Mouse (Mus musculus) heart, embryonic 13.5 days (tissue): ENCODE data around the gene Acads. TPM values are rescaled to one million over a fixed set of nuclear protein-coding genes. Genes with fewer than 3 reads are reported as not detected.

Source experiments
- ATAC-seq: fragments of 200-750 bp; cut with Nextera tagmentation; 2 replicates; pipeline ENCODE4 v1.8.0; 2017; ENCODE audit warnings: moderate TSS enrichment; ENCODE audit not compliant: insufficient number of reproducible peaks, low FRiP score, low TSS enrichment; ENCODE audit errors: extremely low read depth
- H3K27ac ChIP-seq: fragments of 300-500 bp; sonication (generic); replicated peaks from 2 replicates; pipeline ENCODE4 v1.5.1; 2015; ENCODE audit warnings: moderate library complexity, mild to moderate bottlenecking, inconsistent platforms
- H3K27me3 ChIP-seq: fragments of 300-500 bp; sonication (generic); replicated peaks from 2 replicates; pipeline ENCODE4 v1.6.1; 2015; ENCODE audit warnings: mild to moderate bottlenecking, inconsistent platforms
- H3K36me3 ChIP-seq: fragments of 300-500 bp; sonication (generic); 2 replicates; pipeline ENCODE4 v1.6.1; 2015; ENCODE audit warnings: mild to moderate bottlenecking, inconsistent platforms
- H3K4me1 ChIP-seq: fragments of 300-500 bp; sonication (generic); 2 replicates; pipeline ENCODE4 v1.6.1; 2015; ENCODE audit warnings: inconsistent platforms
- H3K4me2 ChIP-seq: fragments of 300-500 bp; sonication (generic); 2 replicates; pipeline ENCODE4 v1.6.1; 2015; ENCODE audit warnings: inconsistent platforms, mild to moderate bottlenecking, moderate library complexity
- H3K4me3 ChIP-seq: fragments of 300-500 bp; sonication (generic); 2 replicates; pipeline ENCODE4 v1.5.1; 2015; ENCODE audit warnings: moderate library complexity, mild to moderate bottlenecking, inconsistent platforms
- H3K9ac ChIP-seq: fragments of 300-500 bp; sonication (generic); 2 replicates; pipeline ENCODE4 v1.6.1; 2015; ENCODE audit warnings: inconsistent platforms, mild to moderate bottlenecking, moderate library complexity
- H3K9me3 ChIP-seq: fragments of 300-500 bp; sonication (generic); 2 replicates; pipeline ENCODE4 v1.6.1; 2016; ENCODE audit warnings: inconsistent platforms
- WGBS: fragments of 180-500 bp; shearing (Covaris S2); methylation state at CpG from one replicate; pipeline ENCODE4 v1.1.7; 2015; ENCODE audit warnings: mixed read lengths; 5-methylcytosine and 5-hydroxymethylcytosine counted together
- polyA plus RNA-seq: library from polyadenylated mRNA; unstranded; fragments of >200 nt; fragmentation: Nextera tagmentation; extraction: Ambion mirVana; gene quantifications from 2 replicates; pipeline ENCODE4 v1.2.1, GENCODE M21; 2015

The Acads gene
- polyA plus RNA-seq, 1 experiment from 2014 or later, result 103 TPM

GRCm38 (mm10) chr5:115068671-115069421 is 50.3 kb downstream of the Acads start:
- peak overlapping the region; percentile 58 for H3K27ac ChIP-seq
- H3K9me3 ChIP-seq, result no peaks in the 10 kb centered on the region
- no peak for ATAC-seq
- H3K4me1 ChIP-seq, result peaks cover 87% of the 10 kb centered on the region
- 79% methylated on average over 11 of the region's 11 CpGs for WGBS
- H3K4me2 ChIP-seq, result peak overlapping the region; percentile 25; the same call in 1 of the 2 replicates
- no peak overlapping the region for H3K4me3 ChIP-seq
- H3K9ac ChIP-seq, result no peak overlapping the region
- H3K27me3 ChIP-seq, result no peaks in the 10 kb centered on the region
- H3K36me3 ChIP-seq, result peaks cover 7% of the 10 kb centered on the region

GRCm38 (mm10) chr5:115066245-115066644 is 52.9 kb downstream of the Acads start:
- H3K36me3 ChIP-seq, result peaks cover 29% of the 10 kb centered on the region
- ATAC-seq, result no peak
- no peak overlapping the region for H3K9ac ChIP-seq
- no peaks in the 10 kb centered on the region for H3K27me3 ChIP-seq
- no peak overlapping the region for H3K4me2 ChIP-seq
- WGBS, result 40% methylated on average over 4 of the region's 4 CpGs
- no peak overlapping the region for H3K4me3 ChIP-seq
- peaks cover 75% of the 10 kb centered on the region for H3K4me1 ChIP-seq
- no peaks in the 10 kb centered on the region for H3K9me3 ChIP-seq
- no peak overlapping the region for H3K27ac ChIP-seq

- Histone ChIP-seq H3K27me3 (no peaks in the 10 kb centered on the region), H3K4me1 (peaks cover 77% of the 10 kb centered on the region)
Measured at GRCm38 (mm10) chr5:115063391-115063790, 55.8 kb downstream of the Acads start.

GRCm38 (mm10) chr5:115062566-115062965 is 56.6 kb downstream of the Acads start:
- no peak overlapping the region for H3K27ac ChIP-seq
- H3K27me3 ChIP-seq, result no peaks in the 10 kb centered on the region
- H3K9me3 ChIP-seq, result no peaks in the 10 kb centered on the region
- ATAC-seq, result no peak
- H3K4me1 ChIP-seq, result peaks cover 74% of the 10 kb centered on the region
- H3K36me3 ChIP-seq, result peaks cover 30% of the 10 kb centered on the region
- no peak overlapping the region for H3K9ac ChIP-seq
- no peak overlapping the region for H3K4me2 ChIP-seq
- no peak overlapping the region for H3K4me3 ChIP-seq
- 65% methylated on average over 1 of the region's 1 CpGs for WGBS

More at GRCm38 (mm10) chr5:115063391-115063790, 55.8 kb downstream of the Acads start:
- ATAC-seq, result no peak
- H3K4me2 ChIP-seq, result no peak overlapping the region
- H3K4me3 ChIP-seq, result no peak overlapping the region
- no peaks in the 10 kb centered on the region for H3K9me3 ChIP-seq
- H3K9ac ChIP-seq, result no peak overlapping the region
- no peak overlapping the region for H3K27ac ChIP-seq
- peaks cover 30% of the 10 kb centered on the region for H3K36me3 ChIP-seq
- WGBS, result 94% methylated on average over 7 of the region's 7 CpGs

DNA sequence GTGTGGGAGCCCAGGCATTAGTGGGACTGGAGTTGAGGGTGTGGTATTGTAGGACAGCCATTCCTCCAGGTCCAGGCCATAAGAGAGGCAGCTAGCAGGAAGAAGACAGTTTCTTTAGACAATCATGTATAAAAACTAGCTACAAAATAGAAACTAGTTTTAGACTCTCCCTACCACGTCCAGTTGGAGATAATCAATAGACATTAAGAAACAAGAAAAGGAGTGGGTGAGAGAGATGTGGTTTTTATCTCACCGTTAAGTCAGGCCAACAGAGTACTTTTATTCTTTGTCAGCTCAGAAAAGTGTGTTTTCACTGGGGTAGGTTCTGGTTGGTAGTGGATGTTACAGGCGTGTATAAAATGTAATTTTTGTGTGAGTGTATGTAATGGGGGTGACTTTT is 58.2 kb downstream of the Acads start:
- ATAC-seq, result no peak
- WGBS, result 83% methylated on average over 3 of the region's 3 CpGs

More for the DNA sequence above, 58.2 kb downstream of the Acads start:
- Histone ChIP-seq H3K36me3 (peaks cover 30% of the 10 kb centered on the region), H3K9me3 (no peaks in the 10 kb centered on the region), H3K4me3 (no peak overlapping the region), H3K4me2 (no peak overlapping the region), H3K27me3 (no peaks in the 10 kb centered on the region), H3K4me1 (peaks cover 68% of the 10 kb centered on the region), H3K9ac (no peak overlapping the region), H3K27ac (no peak overlapping the region)

Other genes starting within 250 kb of the Acads start
- gene Oasl2, start 222.4 kb downstream of the Acads start, polyA plus RNA-seq, result 4.5 and 6.2 TPM in 2 replicates
- gene Oasl1, start 196.1 kb downstream of the Acads start, polyA plus RNA-seq, result 0.56 and 0.67 TPM in 2 replicates
- gene 2210016L21Rik, start 177.2 kb downstream of the Acads start, polyA plus RNA-seq, result 37.4 and 40.6 TPM in 2 replicates
- 0.13 and 0.17 TPM in 2 replicates for gene Hnf1a, start 148.3 kb downstream of the Acads start, polyA plus RNA-seq
- gene Sppl3, start 108.2 kb downstream of the Acads start, polyA plus RNA-seq, result 6.5 and 6.9 TPM in 2 replicates
- 16.7 and 18.7 TPM in 2 replicates for gene Gm10401, start 21.1 kb downstream of the Acads start, polyA plus RNA-seq
- 17.3 and 18.5 TPM in 2 replicates for gene Unc119b, start 15.6 kb upstream of the Acads start, polyA plus RNA-seq
- gene Mlec, start 38.8 kb upstream of the Acads start, polyA plus RNA-seq, result 65.8 and 71.6 TPM in 2 replicates
- 0.53 and 0.60 TPM in 2 replicates for gene Cabp1, start 75.0 kb upstream of the Acads start, polyA plus RNA-seq
- gene Pop5, start 116.5 kb upstream of the Acads start, polyA plus RNA-seq, result 63.6 and 73.0 TPM in 2 replicates
- gene Rnf10, start 153.6 kb upstream of the Acads start, polyA plus RNA-seq, result 111 and 121 TPM in 2 replicates
- 67.1 and 70.2 TPM in 2 replicates for gene Coq5, start 160.3 kb upstream of the Acads start, polyA plus RNA-seq
- 1,196 and 1,415 TPM in 2 replicates for gene Dynll1, start 181.7 kb upstream of the Acads start, polyA plus RNA-seq
- 112 and 115 TPM in 2 replicates for gene Srsf9, start 207.8 kb upstream of the Acads start, polyA plus RNA-seq
- 22.0 and 22.8 TPM in 2 replicates for gene Gatc, start 221.8 kb upstream of the Acads start, polyA plus RNA-seq
- gene Triap1, start 221.9 kb upstream of the Acads start, polyA plus RNA-seq, result 40.2 and 42.4 TPM in 2 replicates
- 1,395 and 1,520 TPM in 2 replicates for gene Cox6a1, start 229.6 kb upstream of the Acads start, polyA plus RNA-seq